Mouse (Mus musculus) stomach, embryonic 15.5 days (tissue): ENCODE data around the gene Agr3. TPM values are rescaled to one million over a fixed set of nuclear protein-coding genes. Genes with fewer than 3 reads are reported as not detected.

ENCODE experiments used
- ATAC-seq: fragments of 200-750 bp; cut with Nextera tagmentation; 2 replicates; pipeline ENCODE4 v1.8.0; 2017; ENCODE audit warnings: low read depth, moderate number of reproducible peaks, moderate TSS enrichment; ENCODE audit not compliant: insufficient read depth, low FRiP score
- H3K27ac ChIP-seq: fragments of 300-500 bp; sonication (generic); 2 replicates; pipeline ENCODE4 v1.5.1; 2015; ENCODE audit warnings: mild to moderate bottlenecking, inconsistent platforms
- H3K27me3 ChIP-seq: fragments of 300-500 bp; sonication (generic); replicated peaks from 2 replicates; pipeline ENCODE4 v1.6.1; 2015; ENCODE audit warnings: inconsistent platforms
- H3K36me3 ChIP-seq: fragments of 300-500 bp; sonication (generic); 2 replicates; pipeline ENCODE4 v1.6.1; 2015; ENCODE audit warnings: inconsistent platforms
- H3K4me1 ChIP-seq: fragments of 300-500 bp; sonication (generic); 2 replicates; pipeline ENCODE4 v1.6.1; 2015; ENCODE audit warnings: inconsistent platforms
- H3K4me2 ChIP-seq: fragments of 300-500 bp; sonication (generic); 2 replicates; pipeline ENCODE4 v1.6.1; 2015; ENCODE audit warnings: mild to moderate bottlenecking, inconsistent platforms
- H3K4me3 ChIP-seq: fragments of 300-500 bp; sonication (generic); replicated peaks from 2 replicates; pipeline ENCODE4 v1.5.1; 2015; ENCODE audit warnings: inconsistent platforms
- H3K9ac ChIP-seq: fragments of 300-500 bp; sonication (generic); 2 replicates; pipeline ENCODE4 v1.6.1; 2015; ENCODE audit warnings: inconsistent platforms
- H3K9me3 ChIP-seq: fragments of 300-500 bp; sonication (generic); 2 replicates; pipeline ENCODE4 v1.6.1; 2016; ENCODE audit warnings: inconsistent platforms
- WGBS: fragments of 180-500 bp; shearing (Covaris S2); methylation state at CpG from one replicate; pipeline ENCODE4 v1.1.7; 2015; 5-methylcytosine and 5-hydroxymethylcytosine counted together
- polyA plus RNA-seq: library from polyadenylated mRNA; unstranded; fragments of >200 nt; fragmentation: Nextera tagmentation; extraction: Ambion mirVana; gene quantifications from 2 replicates; pipeline ENCODE4 v1.2.1, GENCODE M21; 2015

The Agr3 gene
- polyA plus RNA-seq, 1 experiment from 2014 or later: 0.27 TPM

DNA sequence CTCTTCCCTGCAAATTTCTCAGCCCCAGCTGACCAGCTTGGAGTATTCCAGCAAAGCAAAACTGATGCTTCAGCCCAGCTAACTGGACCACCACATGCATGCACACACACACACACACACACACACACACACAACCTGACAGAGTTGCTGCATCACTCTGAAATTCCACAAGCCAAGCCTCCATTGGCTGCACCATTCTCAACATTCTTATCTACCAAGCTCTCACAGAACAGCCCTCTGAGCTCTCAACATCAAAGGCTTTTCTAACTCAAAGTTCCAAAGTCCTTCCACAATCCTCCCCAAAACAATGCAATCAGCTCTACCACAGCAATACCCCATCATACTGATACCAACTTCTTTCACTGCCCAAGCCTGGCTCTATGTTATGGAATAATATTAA, 7.4 kb downstream of the Agr3 start:
- Histone ChIP-seq H3K9me3 (no peaks in the 10 kb centered on the region), H3K4me3 (no peak overlapping the region), H3K4me2 (no peak overlapping the region), H3K4me1 (no peaks in the 10 kb centered on the region), H3K27me3 (no peaks in the 10 kb centered on the region), H3K36me3 (no peaks in the 10 kb centered on the region), H3K27ac (no peak overlapping the region), H3K9ac (no peak overlapping the region)
- peak; percentile 66 for ATAC-seq

DNA sequence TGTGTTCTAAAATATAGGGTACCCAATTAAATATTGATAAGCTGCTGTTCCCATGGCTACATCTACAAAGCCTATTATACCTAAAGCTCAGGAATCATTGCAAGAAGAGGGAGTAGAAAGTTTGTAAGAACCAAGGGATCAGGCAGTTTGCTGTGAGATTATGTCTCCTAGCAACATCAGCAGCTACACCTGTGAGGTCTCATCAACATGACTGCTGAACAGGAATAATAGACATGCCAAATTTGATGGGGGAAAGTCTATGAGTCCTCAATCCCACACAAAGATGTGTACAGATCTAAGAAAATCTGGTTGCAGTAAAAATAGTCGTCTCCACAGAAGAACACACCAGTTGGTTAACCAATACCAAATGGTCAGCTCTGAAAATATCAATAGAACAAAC, 26.3 kb downstream of the Agr3 start:
- H3K4me2 ChIP-seq: no peak overlapping the region
- no peak overlapping the region for H3K9ac ChIP-seq
- WGBS: 43% methylated on average over 1 of the region's 1 CpGs
- no peak for ATAC-seq
- no peaks in the 10 kb centered on the region for H3K4me1 ChIP-seq
- no peaks in the 10 kb centered on the region for H3K27me3 ChIP-seq
- H3K27ac ChIP-seq: no peak overlapping the region
- H3K9me3 ChIP-seq: no peaks in the 10 kb centered on the region
- H3K36me3 ChIP-seq: no peaks in the 10 kb centered on the region
- no peak overlapping the region for H3K4me3 ChIP-seq

DNA sequence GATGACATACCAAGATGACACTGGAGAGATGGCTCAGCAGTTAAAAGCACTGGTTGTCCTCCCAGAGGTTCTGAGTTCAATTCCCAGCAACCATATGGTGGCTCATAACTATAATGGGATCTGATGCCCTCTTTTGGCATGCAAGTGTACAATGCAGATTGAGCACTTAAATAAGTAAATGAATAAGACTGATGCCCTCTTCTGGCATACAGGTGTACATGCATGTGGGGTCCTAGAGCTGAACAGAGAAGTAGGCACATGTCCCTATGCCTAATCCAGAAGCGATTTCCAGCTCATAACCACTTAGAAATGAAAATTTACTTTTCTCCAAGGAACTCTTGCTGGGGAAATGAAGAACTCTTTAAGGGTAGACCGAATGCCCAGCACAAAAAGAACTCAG, 31.8 kb downstream of the Agr3 start:
- H3K9ac ChIP-seq: no peak overlapping the region
- no peak for ATAC-seq
- H3K4me2 ChIP-seq: no peak overlapping the region
- no peaks in the 10 kb centered on the region for H3K36me3 ChIP-seq
- H3K27ac ChIP-seq: no peak overlapping the region
- H3K4me3 ChIP-seq: no peak overlapping the region
- H3K4me1 ChIP-seq: no peaks in the 10 kb centered on the region
- 77% methylated on average over 2 of the region's 2 CpGs for WGBS
- no peaks in the 10 kb centered on the region for H3K27me3 ChIP-seq
- no peaks in the 10 kb centered on the region for H3K9me3 ChIP-seq

DNA sequence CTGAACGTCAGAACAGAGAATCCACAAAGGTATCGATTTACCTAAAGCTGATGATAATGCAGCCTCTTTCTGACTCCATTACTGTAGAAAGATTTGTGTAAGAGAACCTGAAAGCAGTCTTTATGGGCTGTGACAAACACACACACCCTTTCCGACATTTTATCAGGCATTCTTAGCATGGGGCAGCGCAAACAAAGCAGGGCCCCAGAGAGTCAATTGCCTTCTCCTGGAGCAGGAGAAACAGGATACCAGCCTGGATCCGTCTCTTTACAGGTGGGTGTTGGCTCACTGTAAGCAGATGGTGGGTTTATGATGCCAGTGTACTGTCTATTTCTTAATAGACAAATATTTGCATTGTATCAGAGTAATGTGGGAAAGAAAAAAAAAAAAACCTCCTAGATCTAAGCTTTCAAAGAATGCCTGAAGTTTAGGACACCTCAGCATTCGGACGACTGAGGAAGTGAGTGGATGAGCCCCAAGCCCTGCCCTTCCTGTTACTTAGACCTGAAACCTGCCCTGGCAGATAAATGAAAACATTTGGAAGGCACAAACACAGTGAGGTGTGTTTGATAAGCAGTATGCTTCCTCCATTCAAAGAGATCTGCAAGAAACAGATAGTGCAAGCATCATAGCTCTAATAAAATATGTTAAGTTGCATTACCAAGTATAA, 40.8 kb downstream of the Agr3 start:
- Histone ChIP-seq H3K36me3 (no peaks in the 10 kb centered on the region), H3K9ac (no peak overlapping the region), H3K9me3 (no peaks in the 10 kb centered on the region), H3K27ac (0 out of 2 replicates have a peak overlapping the region, but pooled peaks have one; percentile 2), H3K4me1 (no peaks in the 10 kb centered on the region), H3K27me3 (no peaks in the 10 kb centered on the region), H3K4me3 (no peak overlapping the region), H3K4me2 (0 out of 2 replicates have a peak overlapping the region, but pooled peaks have one; percentile 6)
- peak; percentile 43; the same call in 1 of the 2 replicates for ATAC-seq
- WGBS: 46% methylated on average over 7 of the region's 7 CpGs

DNA sequence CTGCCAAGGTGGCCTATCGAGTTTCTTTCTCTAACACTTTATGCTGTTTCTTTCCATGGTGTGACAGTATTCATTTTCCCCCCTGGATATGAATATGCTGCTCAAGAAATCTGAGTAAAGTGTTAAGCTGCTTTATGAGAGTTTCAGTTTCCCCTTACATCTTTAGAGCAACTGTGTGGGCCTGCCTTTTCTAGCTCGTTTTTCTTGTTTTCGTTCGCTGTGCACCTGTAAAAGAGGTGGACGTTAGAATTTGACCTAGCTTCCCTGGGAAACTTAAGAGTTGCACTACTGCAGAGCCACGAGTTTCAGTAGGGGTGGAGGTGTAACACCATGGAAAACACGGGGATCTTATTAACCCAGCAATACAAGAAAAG, 41.3 kb downstream of the Agr3 start:
- Histone ChIP-seq H3K9ac (no peak overlapping the region), H3K4me1 (no peaks in the 10 kb centered on the region), H3K9me3 (no peaks in the 10 kb centered on the region), H3K27ac (peak overlapping the region; percentile 2; the same call in 1 of the 2 replicates), H3K4me3 (no peak overlapping the region), H3K36me3 (no peaks in the 10 kb centered on the region), H3K27me3 (no peaks in the 10 kb centered on the region), H3K4me2 (no peak overlapping the region)
- ATAC-seq: no peak
- 64% methylated on average over 7 of the region's 7 CpGs for WGBS

DNA sequence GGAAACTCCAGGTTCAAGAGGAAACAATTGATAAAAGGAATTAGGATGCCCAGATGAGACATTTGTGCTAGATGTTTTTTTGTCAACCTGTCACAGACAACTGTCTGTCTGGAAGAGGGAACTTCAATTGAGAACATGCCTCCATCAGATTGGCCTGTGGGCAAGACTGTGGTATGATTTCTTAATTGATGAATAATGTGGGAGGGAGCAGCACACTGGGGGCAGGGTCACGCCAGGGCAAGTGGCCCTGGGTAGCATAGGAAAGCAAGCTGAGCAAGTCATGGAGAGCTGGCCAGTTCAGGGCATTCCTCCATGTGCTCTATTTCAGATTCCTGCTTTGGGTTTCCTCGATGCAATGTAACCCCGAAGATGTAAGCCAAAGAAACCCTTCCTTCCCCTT, 50.5 kb downstream of the Agr3 start:
- 87% methylated on average over 3 of the region's 3 CpGs for WGBS
- Histone ChIP-seq H3K27me3 (no peaks in the 10 kb centered on the region), H3K9ac (no peak overlapping the region)

DNA sequence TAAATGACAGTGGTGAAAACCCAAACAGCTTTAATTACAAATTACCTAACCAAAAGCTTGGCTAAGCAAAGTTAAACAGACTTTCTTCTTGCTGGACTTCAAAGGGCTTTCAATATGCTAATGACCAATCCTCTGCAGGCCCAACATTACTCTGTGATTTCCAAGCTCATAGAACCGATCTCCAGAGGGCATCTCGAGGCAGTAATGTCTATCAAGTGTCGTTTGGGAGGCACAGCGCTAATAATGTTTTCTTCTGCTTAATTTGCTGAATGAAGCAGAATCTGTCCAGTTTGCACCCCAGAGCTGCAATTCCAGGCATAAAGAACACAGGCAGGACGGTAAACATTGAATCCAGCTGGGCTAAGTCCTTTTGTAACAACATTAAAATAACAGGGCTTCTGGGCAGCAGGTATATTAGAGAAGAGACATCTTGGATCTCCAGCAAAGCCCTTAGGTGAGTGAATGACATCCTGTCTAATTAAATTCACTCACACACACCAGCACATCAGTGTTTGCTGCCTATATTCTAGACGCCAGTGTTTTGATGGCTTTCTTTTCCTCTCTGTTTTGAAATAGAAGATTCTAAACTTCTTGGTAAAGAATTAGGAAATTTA, 52.3 kb downstream of the Agr3 start:
- Histone ChIP-seq H3K4me1 (peaks cover 6% of the 10 kb centered on the region; the same call in 1 of the 2 replicates), H3K9ac (no peak overlapping the region), H3K4me3 (no peak overlapping the region), H3K27me3 (no peaks in the 10 kb centered on the region), H3K36me3 (no peaks in the 10 kb centered on the region), H3K4me2 (no peak overlapping the region), H3K9me3 (no peaks in the 10 kb centered on the region), H3K27ac (no peak overlapping the region)
- WGBS: 41% methylated on average over 6 of the region's 6 CpGs
- ATAC-seq: no peak

More for the DNA sequence above, 50.5 kb downstream of the Agr3 start:
- H3K27ac ChIP-seq: no peak overlapping the region
- H3K4me2 ChIP-seq: no peak overlapping the region
- H3K4me1 ChIP-seq: no peaks in the 10 kb centered on the region
- no peaks in the 10 kb centered on the region for H3K9me3 ChIP-seq
- H3K4me3 ChIP-seq: no peak overlapping the region
- no peak for ATAC-seq
- no peaks in the 10 kb centered on the region for H3K36me3 ChIP-seq

DNA sequence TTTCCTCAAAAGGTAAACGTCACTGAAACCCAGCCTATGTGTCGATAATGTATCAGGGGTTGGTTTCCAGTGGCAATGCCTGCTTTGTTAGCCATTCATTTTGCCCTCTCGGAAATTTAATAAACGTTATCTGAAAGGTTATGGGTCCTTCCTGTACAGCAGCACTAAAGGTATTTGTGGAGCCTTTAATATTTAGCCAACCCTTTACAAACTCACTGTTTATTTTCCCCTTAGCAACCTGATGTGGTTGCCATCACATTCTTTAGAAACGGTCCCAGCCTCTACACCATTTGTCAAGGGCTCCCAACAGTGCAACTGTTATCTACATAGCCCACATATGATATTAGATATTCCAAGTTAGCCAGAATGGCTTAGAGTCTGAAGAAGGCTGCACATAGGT, 54.2 kb downstream of the Agr3 start:
- Histone ChIP-seq H3K4me3 (no peak overlapping the region), H3K9me3 (no peaks in the 10 kb centered on the region), H3K4me2 (no peak overlapping the region), H3K9ac (no peak overlapping the region), H3K4me1 (peaks cover 6% of the 10 kb centered on the region; the same call in 1 of the 2 replicates), H3K27me3 (no peaks in the 10 kb centered on the region), H3K36me3 (no peaks in the 10 kb centered on the region), H3K27ac (no peak overlapping the region)
- WGBS: 50% methylated on average over 5 of the region's 5 CpGs
- ATAC-seq: peak; percentile 86

DNA sequence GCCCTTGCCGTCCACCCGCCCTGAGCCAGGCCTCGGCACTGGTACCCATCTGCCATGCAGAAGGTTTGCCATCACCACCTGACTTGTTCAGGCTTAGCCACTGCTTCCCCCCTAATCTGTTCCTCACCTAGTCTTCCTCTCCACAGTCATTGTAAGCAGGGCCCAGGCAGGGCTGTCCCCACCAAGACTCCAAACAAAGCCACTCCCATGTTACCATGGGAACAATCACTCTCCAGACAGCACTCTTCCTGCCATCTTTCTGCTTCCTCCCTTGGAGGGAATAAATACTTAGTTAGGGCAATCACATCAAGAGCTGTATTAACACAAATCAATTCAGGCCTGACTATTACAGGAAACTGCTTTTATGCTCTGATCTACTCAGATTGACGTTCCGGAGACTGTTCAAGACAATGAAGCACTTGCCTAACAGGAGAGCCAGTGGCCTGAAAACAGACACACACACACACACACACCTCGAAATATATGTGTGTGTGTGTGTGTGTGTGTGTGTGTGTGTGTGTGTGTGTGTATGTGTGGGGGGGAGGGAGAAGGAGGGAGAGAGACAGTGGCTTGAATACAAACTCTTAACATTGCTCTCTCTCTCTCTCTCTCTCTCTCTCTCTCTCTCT, 56.4 kb downstream of the Agr3 start:
- H3K4me2 ChIP-seq: no peak overlapping the region
- no peaks in the 10 kb centered on the region for H3K9me3 ChIP-seq
- no peak overlapping the region for H3K9ac ChIP-seq
- peak; percentile 81 for ATAC-seq
- H3K4me3 ChIP-seq: no peak overlapping the region
- no peaks in the 10 kb centered on the region for H3K27me3 ChIP-seq
- H3K27ac ChIP-seq: no peak overlapping the region; the same call in 1 of the 2 replicates
- no peaks in the 10 kb centered on the region for H3K36me3 ChIP-seq
- 24% methylated on average over 6 of the region's 6 CpGs for WGBS
- peaks cover 6% of the 10 kb centered on the region; the same call in 1 of the 2 replicates for H3K4me1 ChIP-seq

DNA sequence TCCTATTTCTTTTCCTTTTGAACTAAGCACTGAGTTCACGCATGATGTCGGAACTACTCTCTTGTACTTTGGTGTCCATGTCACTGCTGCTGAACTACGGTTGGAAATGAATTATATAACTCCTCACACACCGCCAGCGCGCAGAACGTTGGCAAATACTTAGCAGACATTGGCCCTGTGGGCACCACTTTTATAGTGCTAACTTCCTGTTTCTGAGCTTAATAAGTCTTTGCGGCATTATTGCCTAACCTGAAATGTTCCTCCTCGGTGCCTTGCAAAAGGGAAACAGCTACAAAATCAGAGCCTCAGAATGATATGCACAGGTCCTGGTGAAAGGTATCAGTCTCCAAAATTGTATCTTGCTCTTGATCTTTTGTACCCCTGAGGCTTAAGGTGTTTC, 58.1 kb downstream of the Agr3 start:
- Histone ChIP-seq H3K9me3 (no peaks in the 10 kb centered on the region), H3K27me3 (no peaks in the 10 kb centered on the region), H3K4me2 (no peak overlapping the region), H3K27ac (no peak overlapping the region), H3K4me3 (no peak overlapping the region), H3K9ac (no peak overlapping the region), H3K36me3 (no peaks in the 10 kb centered on the region), H3K4me1 (peaks cover 6% of the 10 kb centered on the region; the same call in 1 of the 2 replicates)
- no peak for ATAC-seq
- 88% methylated on average over 9 of the region's 9 CpGs for WGBS

DNA sequence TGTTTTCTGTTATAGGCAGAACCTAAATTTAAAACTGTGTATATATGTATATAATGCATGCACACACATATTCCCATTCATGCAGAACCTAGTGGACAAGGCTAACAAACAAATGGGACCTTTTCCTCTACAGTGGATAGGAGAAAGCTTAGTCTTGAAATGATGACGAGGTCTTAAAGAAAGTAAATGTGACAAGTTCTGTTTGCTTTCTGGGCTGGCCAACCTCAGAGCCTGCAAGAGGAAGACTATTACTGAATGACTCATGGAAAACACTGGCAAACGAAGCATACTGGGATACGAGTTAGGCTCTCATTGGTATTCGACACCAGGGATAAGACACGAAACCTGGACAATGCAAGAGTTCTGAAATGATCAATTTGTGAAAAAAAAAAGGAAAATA, 59.3 kb downstream of the Agr3 start:
- no peak overlapping the region for H3K27ac ChIP-seq
- H3K4me3 ChIP-seq: no peak overlapping the region
- H3K36me3 ChIP-seq: no peaks in the 10 kb centered on the region
- peaks cover 6% of the 10 kb centered on the region; the same call in 1 of the 2 replicates for H3K4me1 ChIP-seq
- H3K9me3 ChIP-seq: no peaks in the 10 kb centered on the region
- no peaks in the 10 kb centered on the region for H3K27me3 ChIP-seq
- WGBS: 74% methylated on average over 5 of the region's 5 CpGs
- H3K9ac ChIP-seq: no peak overlapping the region
- peak; percentile 45; the same call in 1 of the 2 replicates for ATAC-seq
- no peak overlapping the region for H3K4me2 ChIP-seq

DNA sequence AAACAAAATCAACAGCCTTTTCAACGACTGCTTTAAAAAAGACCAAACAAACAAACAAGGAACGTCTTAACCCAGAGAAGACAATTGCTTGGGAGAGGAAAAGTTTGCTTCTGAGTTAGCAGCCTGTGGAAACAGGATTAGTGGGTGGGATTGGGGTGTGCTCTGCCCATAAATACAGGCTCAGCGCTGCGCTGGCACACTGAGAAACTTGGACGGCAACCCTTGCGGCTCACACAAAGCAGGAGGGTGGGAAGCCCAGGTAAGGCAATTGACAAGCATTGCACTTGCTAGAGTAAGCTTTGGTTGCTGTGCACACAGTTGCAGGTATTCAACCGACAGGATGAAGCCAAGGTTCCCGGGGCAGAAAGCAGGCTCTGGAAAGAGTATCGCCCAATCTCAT, 67.3 kb downstream of the Agr3 start, which contains the start of gene Agr2:
Agr2 (plus strand) TSS at position 197 of the 400 bp plus-strand sequence.
- ATAC-seq: peak; percentile 80
- H3K9ac ChIP-seq: no peak within 1 kb of the TSS
- H3K4me2 ChIP-seq: no peak within 1 kb of the TSS; the same call in 1 of the 2 replicates
- peak within 1 kb of the TSS; percentile 63 for H3K27ac ChIP-seq
- H3K4me1 ChIP-seq: 0 out of 2 replicates have a peak, but pooled peaks cover 3% of the 10 kb centered on the region
- peak within 1 kb of the TSS; percentile 21 for H3K4me3 ChIP-seq
- 57% methylated on average over 9 of the region's 9 CpGs for WGBS
- H3K9me3 ChIP-seq: no peaks in the 10 kb centered on the region
- no peaks in the 10 kb centered on the region for H3K36me3 ChIP-seq
- H3K27me3 ChIP-seq: no peaks in the 10 kb centered on the region
